Mouse (Mus musculus): ENCODE measurements around the gene Rcor3.
A peak's percentile ranks its signal among the peaks of the same experiment; 100 is the strongest.

Rcor3 gene

GRCm38 (mm10) chr1:192070618-192071051 lies 67.2 kb downstream of the Rcor3 start:
- DNase-seq (ENCODE audit: inconsistent age in 2 of 2, low spot score in 1 of 2): no peak

- DNase-seq (ENCODE audit: inconsistent age in 2 of 2, low spot score in 1 of 2): peak in 1 of 2 experiments; percentile 49
Measured at GRCm38 (mm10) chr1:192069971-192070591, 67.8 kb downstream of the Rcor3 start.

GRCm38 (mm10) chr1:192068188-192068587 lies 69.7 kb downstream of the Rcor3 start:
- DNase-seq (ENCODE audit: inconsistent age in 2 of 2, low spot score in 1 of 2): no peak

- DNase-seq (ENCODE audit: inconsistent age in 2 of 2, low spot score in 1 of 2): no peak
Measured at GRCm38 (mm10) chr1:192066956-192067355, 70.9 kb downstream of the Rcor3 start.

GRCm38 (mm10) chr1:192063209-192063946 lies 74.5 kb downstream of the Rcor3 start:
- DNase-seq (ENCODE audit: inconsistent age in 2 of 2, low spot score in 1 of 2): no peak

GRCm38 (mm10) chr1:192062682-192063081 lies 75.2 kb downstream of the Rcor3 start:
- no peak for DNase-seq (ENCODE audit: inconsistent age in 2 of 2, low spot score in 1 of 2)

GRCm38 (mm10) chr1:192061666-192062306 lies 76.1 kb downstream of the Rcor3 start:
- peak; percentile 80 to 81 for DNase-seq (ENCODE audit: inconsistent age in 2 of 2, low spot score in 1 of 2)

- no peak for DNase-seq (ENCODE audit: inconsistent age in 2 of 2, low spot score in 1 of 2)
Measured at GRCm38 (mm10) chr1:192058911-192059310, 79.0 kb downstream of the Rcor3 start.

GRCm38 (mm10) chr1:192053726-192054125 lies 84.1 kb downstream of the Rcor3 start:
- no peak for DNase-seq (ENCODE audit: inconsistent age in 2 of 2, low spot score in 1 of 2)

GRCm38 (mm10) chr1:192052986-192053385 lies 84.9 kb downstream of the Rcor3 start:
- DNase-seq (ENCODE audit: inconsistent age in 2 of 2, low spot score in 1 of 2): no peak

- DNase-seq (ENCODE audit: inconsistent age in 2 of 2, low spot score in 1 of 2): no peak
Measured at GRCm38 (mm10) chr1:192052461-192052860, 85.4 kb downstream of the Rcor3 start.
